Mouse (Mus musculus): ENCODE measurements around the gene Gm9945.

DNA sequence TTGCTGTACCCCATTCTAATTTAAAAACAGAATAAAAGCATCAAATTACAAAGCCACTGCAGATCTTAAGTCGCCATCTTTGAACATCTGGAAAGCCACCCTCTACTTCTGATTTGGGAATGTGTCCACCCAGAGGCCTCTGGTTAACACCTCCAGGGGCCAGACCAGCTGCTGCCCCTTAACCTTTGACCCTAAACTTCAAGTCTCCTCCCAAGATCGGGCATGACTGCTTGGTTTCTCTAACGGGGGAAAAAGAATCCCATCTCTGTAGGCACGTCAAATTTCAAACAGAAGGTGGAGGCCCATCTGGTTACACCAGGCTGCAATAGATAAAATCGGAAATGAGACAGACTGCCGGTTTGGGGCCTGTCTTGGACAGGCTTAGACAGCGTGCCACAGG, 2.1 kb upstream of the Gm9945 start:
- TF ChIP-seq CTCF (IDR thresholded peaks at IDR 0.05) (no peak), EP300 (IDR thresholded peaks at IDR 0.05) (no peak)

All from lung, postnatal 0 days (tissue).